Mouse (Mus musculus) lung, adult 2 months (tissue): ENCODE data around the gene Adam1b.

Source experiments
- CTCF ChIP-seq: fragments of 200-500 bp; IDR thresholded peaks from 2 replicates; pipeline ENCODE4 v1.5.1; 2011; ENCODE audit warnings: mild to moderate bottlenecking, low read length, control low read depth; ENCODE audit not compliant: insufficient read depth
- POLR2A ChIP-seq: fragments of 200-500 bp; IDR thresholded peaks from 2 replicates; pipeline ENCODE4 v1.6.1; 2011; ENCODE audit warnings: low read depth, mild to moderate bottlenecking, control low read depth, low read length, borderline replicate concordance; ENCODE audit errors: extremely low read depth

DNA sequence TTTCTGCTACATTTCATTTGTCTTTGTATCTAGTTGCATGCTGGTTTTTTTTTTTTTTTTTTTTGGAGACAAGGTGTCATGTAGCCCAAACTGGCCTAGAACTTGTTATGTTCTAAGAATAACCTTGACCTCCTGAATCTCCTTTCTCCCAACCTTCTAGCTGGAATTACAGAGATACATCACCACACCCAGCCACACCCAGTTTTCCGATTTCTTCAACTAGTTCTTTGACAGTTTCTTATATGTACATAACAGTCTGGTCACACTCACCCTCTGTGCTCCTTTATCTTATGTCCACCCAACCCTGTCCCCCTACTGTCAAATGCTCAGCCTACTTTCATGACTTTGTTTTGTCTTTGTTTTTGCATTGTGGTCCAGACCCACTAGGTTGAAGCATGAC, 3.6 kb upstream of the Adam1b start:
- TF ChIP-seq CTCF (no peak), POLR2A (no peak)
